ENCODE assay signal across 8 mouse cellular contexts in genomic region chr9:70140871-70141796, GRCm38 (mm10). TPM values are rescaled to one million over a fixed set of nuclear protein-coding genes. Genes with fewer than 3 reads are reported as not detected.
DNase-seq lines count a peak whose midpoint lies in the region; ATAC-seq lines count a peak whose summit lies in the region.

No protein-coding gene starts in this region.

- peak overlapping the region; percentile 64 for H3K9ac ChIP-seq in midbrain, embryonic 11.5 days (ENCODE audit: low read length)

- no peaks in the 10 kb centered on the region for H3K36me3 ChIP-seq in midbrain, embryonic 11.5 days (ENCODE audit: control insufficient read depth, insufficient read depth, low read length)
- H3K36me3 ChIP-seq in splenic B cell, adult 2 months (ENCODE audit: control insufficient read depth, insufficient read depth, low read length, poor library complexity, severe bottlenecking), result no peaks in the 10 kb centered on the region

- H3K4me2 ChIP-seq in midbrain, embryonic 11.5 days, result peak overlapping the region; percentile 93

- H3K27ac ChIP-seq in midbrain, embryonic 11.5 days (ENCODE audit: low read depth, low read length), result no peak overlapping the region; the same call in 1 of the 2 replicates

- peaks cover 7% of the 10 kb centered on the region; the same call in 1 of the 2 replicates for H3K27me3 ChIP-seq in midbrain, embryonic 11.5 days (ENCODE audit: control insufficient read depth, insufficient read depth, low read length)
- H3K27me3 ChIP-seq in splenic B cell, adult 2 months (ENCODE audit: control insufficient read depth, insufficient read depth, low read length, poor library complexity, severe bottlenecking), result no peaks in the 10 kb centered on the region

- intact Hi-C loops in left cerebral cortex, postnatal 25 days (cut with DNase I), result loop anchor here (2.0 kb wide), 1 partner anchor 66 kb away; the partner anchor contains the start of gene Myo1e

- WGBS in midbrain, embryonic 11.5 days, result under 1% methylated on average over 80 of the region's 87 CpGs

- peak overlapping the region; percentile 65 for H3K4me3 ChIP-seq in midbrain, embryonic 11.5 days (ENCODE audit: low read depth, low read length)

- peak; percentile 74 for DNase-seq in adrenal gland, postnatal 25 days
- DNase-seq in embryo, embryonic 11.5 days (ENCODE audit: low read depth, low spot score), result peak; percentile 26
- peak; percentile 98 for DNase-seq in heart, adult 11 months
- DNase-seq in kidney, adult 11 months, result peak; percentile 57
- peak; percentile 92 to 95 for DNase-seq in left cerebral cortex, postnatal 25 days (ENCODE audit: low spot score in 2 of 2)
- peak; percentile 96 for DNase-seq in midbrain, embryonic 11.5 days (ENCODE audit: low spot score, missing footprints)
- peak; percentile 34 for DNase-seq in splenic B cell, adult 2 months (ENCODE audit: low read depth, low spot score)
- no peak for DNase-seq in natural killer cell, adult 2 months (ENCODE audit: low spot score in 2 of 2)

- no peaks in the 10 kb centered on the region for H3K9me3 ChIP-seq in midbrain, embryonic 11.5 days (ENCODE audit: control insufficient read depth, low read length)

- peak; percentile 80 for ATAC-seq in midbrain, embryonic 11.5 days (ENCODE audit: low FRiP score)

- H3K4me1 ChIP-seq in midbrain, embryonic 11.5 days (ENCODE audit: control insufficient read depth, insufficient read depth, low read length), result peaks cover 12% of the 10 kb centered on the region

RNA-seq across cellular contexts. Expression of gene Fam81a, which starts 1.2 kb away (rescaled TPM):
- total RNA-seq in adrenal gland, postnatal 25 days (2021), result 4.0 and 4.1 TPM in 2 replicates
- total RNA-seq in left cerebral cortex, postnatal 25 days (2021), result 100 to 1,000 TPM; 175 to 213 TPM
- 4.7 TPM in 2 replicates for polyA plus RNA-seq in midbrain, embryonic 11.5 days (2014; fragmentation: Nextera tagmentation; extraction: Ambion mirVana)

Comparison
In these comparisons a context has a peak if more than half of its experiments do, and no peak if none do; other contexts are left out.
1. DNase-seq: peak in adrenal gland, postnatal 25 days (single experiment), embryo, embryonic 11.5 days (single experiment), heart, adult 11 months (single experiment), kidney, adult 11 months (single experiment), left cerebral cortex, postnatal 25 days (2 of 2), midbrain, embryonic 11.5 days (single experiment) and splenic B cell, adult 2 months (single experiment); none in natural killer cell, adult 2 months (0 of 2).
2. RNA of gene Fam81a, which starts 1.2 kb away (total RNA-seq): 175 to 213 TPM in left cerebral cortex, postnatal 25 days; 4.0 to 4.1 TPM in adrenal gland, postnatal 25 days; every median in the first group is over 10 times any median in the second.